Mouse (Mus musculus) megakaryocyte, embryonic 14.5 days (primary cell): ENCODE data around the gene Aebp1. TPM values are rescaled to one million over a fixed set of nuclear protein-coding genes. Genes with fewer than 3 reads are reported as not detected.

Experiments
- H3K27me3 ChIP-seq: replicated peaks from 2 replicates; pipeline ENCODE3; 2012; ENCODE audit warnings: inconsistent platforms
- H3K36me3 ChIP-seq: replicated peaks from 2 replicates; pipeline ENCODE3; 2012; ENCODE audit warnings: low read length, inconsistent platforms, mixed read lengths
- H3K4me1 ChIP-seq: 2 replicates; pipeline ENCODE4 v1.6.1; 2012; ENCODE audit warnings: inconsistent platforms
- H3K4me3 ChIP-seq: replicated peaks from 2 replicates; pipeline ENCODE3; 2012; ENCODE audit warnings: moderate library complexity, mild to moderate bottlenecking, inconsistent platforms
- H3K9me3 ChIP-seq: 2 replicates; pipeline ENCODE4 v1.6.1; 2012; ENCODE audit warnings: inconsistent platforms
- FLI1 ChIP-seq: IDR thresholded peaks from 2 replicates; pipeline ENCODE4 v1.6.1; 2012; ENCODE audit warnings: low read length, inconsistent platforms, mixed read lengths
- GATA1 ChIP-seq: IDR thresholded peaks from 3 replicates; pipeline ENCODE4 v1.6.1; 2012; ENCODE audit warnings: mixed read lengths, low read length, inconsistent platforms, borderline replicate concordance
- polyA plus RNA-seq: library from polyadenylated mRNA; stranded (reverse); fragments of >175 nt; gene quantifications from 2 replicates; pipeline ENCODE4 v1.2.3, GENCODE M21; 2012; ENCODE audit warnings: low replicate concordance; ENCODE audit not compliant: insufficient read depth

Gene Aebp1
- polyA plus RNA-seq, 1 experiment = 0.15 TPM

DNA sequence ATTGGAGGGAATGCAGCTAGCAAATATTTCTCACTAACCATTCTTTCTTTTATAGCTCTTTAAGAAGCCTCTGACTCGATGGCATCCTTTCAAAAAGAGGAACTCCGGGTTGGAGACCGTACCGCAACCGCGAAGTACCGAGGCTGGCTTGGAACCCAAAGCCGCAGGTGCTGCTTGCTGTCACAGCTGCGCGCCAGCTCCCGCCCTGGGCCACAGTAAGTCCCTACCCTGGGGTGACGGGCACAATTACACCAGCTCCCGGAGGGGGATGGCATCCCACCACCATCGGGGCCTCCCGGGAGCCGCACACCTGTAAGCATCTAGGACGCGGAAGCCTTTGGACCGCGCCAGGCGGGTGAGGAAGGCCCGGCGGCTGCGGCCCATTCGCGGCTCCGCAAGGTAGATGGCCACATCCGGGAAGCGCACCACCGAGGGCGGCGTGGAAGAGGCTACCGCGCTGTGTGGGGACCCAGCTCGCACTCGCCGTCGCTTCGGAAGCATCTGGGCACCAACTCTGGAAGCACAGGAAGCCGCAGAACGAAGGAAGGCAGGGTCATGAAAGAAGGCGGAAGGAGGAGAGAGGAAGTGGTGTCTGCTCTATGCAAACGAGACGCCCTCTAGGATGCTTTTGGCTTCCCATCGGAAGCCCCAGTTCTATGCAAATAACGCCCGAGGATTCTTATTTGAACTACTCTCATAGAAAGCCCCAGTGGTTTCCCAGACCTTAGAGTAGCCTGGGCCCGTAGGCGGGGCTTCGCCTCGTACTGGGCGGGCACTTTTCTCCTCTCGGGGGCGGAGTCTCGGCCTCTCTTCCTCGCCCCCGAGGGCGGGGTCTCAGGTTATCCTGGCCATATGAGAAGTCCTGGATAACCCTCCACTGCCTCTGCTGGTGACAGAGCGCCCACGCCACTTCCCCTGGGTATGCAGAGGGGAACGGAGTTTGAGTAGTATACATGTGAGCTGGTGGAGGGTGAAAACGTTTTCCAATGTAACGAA lies 24.2 kb upstream of the Aebp1 start, which contains the start of gene Polm:
TSS of gene Polm (minus strand) at position 766 of the 996 bp plus-strand sequence.
- H3K9me3 ChIP-seq = peaks cover 28% of the 10 kb centered on the region
- H3K36me3 ChIP-seq = peaks cover 38% of the 10 kb centered on the region
- H3K4me1 ChIP-seq = peaks cover 28% of the 10 kb centered on the region
- TF ChIP-seq FLI1 (no peak), GATA1 (no peak)
- H3K27me3 ChIP-seq = no peaks in the 10 kb centered on the region
- H3K4me3 ChIP-seq = peak within 1 kb of the TSS; percentile 95

GRCm38 (mm10) chr11:5840346-5840745 lies 21.4 kb upstream of the Aebp1 start:
- TF ChIP-seq GATA1 = no peak
- no peak for TF ChIP-seq FLI1
- H3K4me3 ChIP-seq = no peak overlapping the region
- H3K36me3 ChIP-seq = peaks cover 12% of the 10 kb centered on the region
- H3K9me3 ChIP-seq = peaks cover 43% of the 10 kb centered on the region
- peaks cover under 1% of the 10 kb centered on the region for H3K27me3 ChIP-seq
- peaks cover 20% of the 10 kb centered on the region for H3K4me1 ChIP-seq

GRCm38 (mm10) chr11:5841751-5842150 lies 20.0 kb upstream of the Aebp1 start:
- Histone ChIP-seq H3K4me1 (peaks cover 11% of the 10 kb centered on the region), H3K36me3 (peaks cover 5% of the 10 kb centered on the region), H3K27me3 (peaks cover 10% of the 10 kb centered on the region), H3K9me3 (peaks cover 54% of the 10 kb centered on the region), H3K4me3 (no peak overlapping the region)
- TF ChIP-seq GATA1 (no peak), FLI1 (no peak)

- H3K9me3 ChIP-seq = peaks cover 66% of the 10 kb centered on the region
- no peak overlapping the region for H3K4me3 ChIP-seq
- H3K4me1 ChIP-seq = 0 out of 2 replicates have a peak, but pooled peaks cover under 1% of the 10 kb centered on the region
- TF ChIP-seq GATA1 (no peak), FLI1 (no peak)
- H3K36me3 ChIP-seq = peaks cover 5% of the 10 kb centered on the region
- peaks cover 22% of the 10 kb centered on the region for H3K27me3 ChIP-seq
These were observed 18.6 kb upstream of the Aebp1 start for GRCm38 (mm10) chr11:5843131-5843530.

DNA sequence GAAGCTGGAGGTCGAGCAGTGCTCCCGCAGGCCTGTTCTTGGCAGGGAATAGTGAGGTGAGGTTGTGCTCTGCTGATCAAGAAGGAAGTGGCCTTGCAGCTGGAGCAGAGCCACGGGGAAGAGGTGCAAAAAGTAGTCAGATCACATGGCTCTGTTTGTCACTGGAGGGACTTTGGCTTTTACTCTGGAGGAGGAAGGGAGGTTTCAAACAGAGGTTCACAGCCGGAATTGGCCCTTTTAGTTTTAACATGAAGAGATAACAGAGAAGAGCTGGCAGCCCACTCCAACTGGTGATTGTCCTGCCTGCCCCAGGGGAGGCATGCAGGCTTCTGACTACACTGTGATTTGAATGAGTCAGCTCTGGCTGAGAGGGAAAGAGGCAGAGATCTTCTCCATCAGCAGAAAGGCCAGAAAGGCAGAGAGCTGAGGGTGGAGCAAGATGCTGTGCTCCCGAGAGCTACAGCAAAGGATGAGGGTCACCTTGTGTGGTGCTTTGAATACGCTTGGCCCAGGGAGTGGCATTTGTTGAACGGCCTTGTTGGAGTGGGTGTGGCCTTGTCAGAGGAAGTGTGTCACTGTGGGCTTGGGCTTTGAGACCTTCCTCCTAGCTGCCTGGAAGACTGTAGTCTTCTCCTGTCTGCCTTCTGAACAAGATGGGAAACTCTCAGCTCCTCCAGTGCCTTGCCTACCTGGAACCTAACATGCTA lies 15.0 kb upstream of the Aebp1 start:
- H3K36me3 ChIP-seq = peaks cover 2% of the 10 kb centered on the region
- H3K9me3 ChIP-seq = peaks cover 41% of the 10 kb centered on the region
- TF ChIP-seq FLI1 (no peak), GATA1 (no peak)
- peaks cover 32% of the 10 kb centered on the region for H3K4me1 ChIP-seq
- H3K27me3 ChIP-seq = peaks cover 32% of the 10 kb centered on the region
- no peak overlapping the region for H3K4me3 ChIP-seq

- H3K4me3 ChIP-seq = no peak overlapping the region
- TF ChIP-seq GATA1 = no peak
- no peak for TF ChIP-seq FLI1
- peaks cover 40% of the 10 kb centered on the region for H3K4me1 ChIP-seq
- H3K9me3 ChIP-seq = peaks cover 30% of the 10 kb centered on the region
- peaks cover 32% of the 10 kb centered on the region for H3K27me3 ChIP-seq
- H3K36me3 ChIP-seq = no peaks in the 10 kb centered on the region
These were observed 13.0 kb upstream of the Aebp1 start for GRCm38 (mm10) chr11:5848741-5849140.

DNA sequence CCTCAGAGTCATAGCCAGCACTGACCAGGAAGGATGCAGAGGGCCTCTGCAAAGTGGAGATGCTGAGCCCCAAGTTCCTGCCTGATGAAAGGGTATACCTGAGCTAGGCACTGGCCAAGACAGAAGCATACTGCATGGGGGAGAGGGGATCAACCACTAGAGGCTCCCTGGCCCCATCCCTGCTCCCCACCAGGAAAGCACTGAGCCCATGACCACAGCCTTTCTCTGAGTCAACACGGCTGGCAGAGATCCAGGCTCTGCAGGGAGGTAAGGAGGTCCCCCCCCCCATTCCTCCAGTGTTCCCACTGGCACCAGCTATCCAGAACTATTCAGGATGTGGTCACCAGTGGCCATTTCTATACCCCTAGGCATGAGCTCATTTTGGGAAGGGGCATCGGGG lies 12.4 kb upstream of the Aebp1 start:
- Histone ChIP-seq H3K9me3 (peaks cover 24% of the 10 kb centered on the region), H3K36me3 (no peaks in the 10 kb centered on the region), H3K4me3 (no peak overlapping the region), H3K4me1 (peaks cover 40% of the 10 kb centered on the region), H3K27me3 (peaks cover 33% of the 10 kb centered on the region)
- no peak for TF ChIP-seq GATA1
- TF ChIP-seq FLI1 = no peak

GRCm38 (mm10) chr11:5850452-5850851 lies 11.3 kb upstream of the Aebp1 start:
- peaks cover 23% of the 10 kb centered on the region for H3K9me3 ChIP-seq
- no peak overlapping the region for H3K4me3 ChIP-seq
- no peaks in the 10 kb centered on the region for H3K36me3 ChIP-seq
- peaks cover 40% of the 10 kb centered on the region for H3K4me1 ChIP-seq
- TF ChIP-seq FLI1 = no peak
- no peak for TF ChIP-seq GATA1
- peaks cover 33% of the 10 kb centered on the region for H3K27me3 ChIP-seq

GRCm38 (mm10) chr11:5851021-5851736 lies 10.6 kb upstream of the Aebp1 start:
- Histone ChIP-seq H3K9me3 (peaks cover 18% of the 10 kb centered on the region), H3K4me3 (no peak overlapping the region), H3K4me1 (peaks cover 40% of the 10 kb centered on the region), H3K36me3 (no peaks in the 10 kb centered on the region), H3K27me3 (peaks cover 35% of the 10 kb centered on the region)
- TF ChIP-seq GATA1 (no peak), FLI1 (no peak)
